Mouse (Mus musculus) right cerebral cortex, postnatal 4 days (tissue): ENCODE measurements around the gene Zdhhc19.

ENCODE experiments used
- DNase-seq: peaks from one replicate; pipeline ENCODE4 v3.0.0-alpha.2; 2022

The Zdhhc19 gene

GRCm38 (mm10) chr16:32551346-32551747 lies 55.3 kb downstream of the Zdhhc19 start:
- no peak for DNase-seq

- no peak for DNase-seq
Measured at GRCm38 (mm10) chr16:32555588-32555987, 59.5 kb downstream of the Zdhhc19 start.

- no peak for DNase-seq
Measured at GRCm38 (mm10) chr16:32559493-32559892, 63.4 kb downstream of the Zdhhc19 start.

GRCm38 (mm10) chr16:32563056-32563793 lies 67.2 kb downstream of the Zdhhc19 start:
- DNase-seq: no peak

GRCm38 (mm10) chr16:32567282-32567681 lies 71.2 kb downstream of the Zdhhc19 start:
- no peak for DNase-seq

GRCm38 (mm10) chr16:32568401-32568800 lies 72.3 kb downstream of the Zdhhc19 start:
- DNase-seq: no peak

- no peak for DNase-seq
Measured at GRCm38 (mm10) chr16:32570042-32570441, 74.0 kb downstream of the Zdhhc19 start.

GRCm38 (mm10) chr16:32572528-32572927 lies 76.5 kb downstream of the Zdhhc19 start:
- no peak for DNase-seq

GRCm38 (mm10) chr16:32586482-32586881 lies 90.4 kb downstream of the Zdhhc19 start:
- no peak for DNase-seq

- DNase-seq: no peak
Measured at GRCm38 (mm10) chr16:32588568-32588967, 92.5 kb downstream of the Zdhhc19 start.

- no peak for DNase-seq
Measured at GRCm38 (mm10) chr16:32591521-32591920, 95.5 kb downstream of the Zdhhc19 start.

- no peak for DNase-seq
Measured at GRCm38 (mm10) chr16:32593283-32593805, 97.3 kb downstream of the Zdhhc19 start.

GRCm38 (mm10) chr16:32593916-32594315 lies 97.9 kb downstream of the Zdhhc19 start:
- no peak for DNase-seq

- no peak for DNase-seq
Measured at GRCm38 (mm10) chr16:32594701-32595100, 98.6 kb downstream of the Zdhhc19 start.

- DNase-seq: no peak
Measured at GRCm38 (mm10) chr16:32595142-32595855, 99.2 kb downstream of the Zdhhc19 start.

GRCm38 (mm10) chr16:32597909-32598381 lies 101.9 kb downstream of the Zdhhc19 start:
- DNase-seq: no peak

GRCm38 (mm10) chr16:32599151-32599550 lies 103.1 kb downstream of the Zdhhc19 start:
- no peak for DNase-seq

- no peak for DNase-seq
Measured at GRCm38 (mm10) chr16:32602193-32602685, 106.2 kb downstream of the Zdhhc19 start.

- DNase-seq: no peak
Measured at GRCm38 (mm10) chr16:32607562-32608343, 111.7 kb downstream of the Zdhhc19 start.

GRCm38 (mm10) chr16:32608344-32608711 lies 112.3 kb downstream of the Zdhhc19 start:
- no peak for DNase-seq

- DNase-seq: peak; percentile 97
Measured at GRCm38 (mm10) chr16:32608712-32609400, 112.8 kb downstream of the Zdhhc19 start, which contains the start of gene Tfrc. Tfrc (plus strand) TSS chr16:32608920.

- no peak for DNase-seq
Measured at GRCm38 (mm10) chr16:32609401-32609779, 113.3 kb downstream of the Zdhhc19 start.
